Mouse (Mus musculus): ENCODE results near the gene Astn2.

Astn2 gene

GRCm38 (mm10) chr4:65421272-65421671 is 983.1 kb downstream of the Astn2 start:
- in situ Hi-C loops (cut with MboI, MseI) = no loop called here

- in situ Hi-C loops (cut with MboI, MseI) = no loop called here
Measured at GRCm38 (mm10) chr4:65420511-65420931, 983.9 kb downstream of the Astn2 start.

- in situ Hi-C loops (cut with MboI, MseI) = no loop called here
Measured at GRCm38 (mm10) chr4:65415507-65415906, 988.9 kb downstream of the Astn2 start.

- in situ Hi-C loops (cut with MboI, MseI) = no loop called here
Measured at GRCm38 (mm10) chr4:65402836-65403634, 1001.4 kb downstream of the Astn2 start.

GRCm38 (mm10) chr4:65402286-65402685 is 1002.1 kb downstream of the Astn2 start:
- in situ Hi-C loops (cut with MboI, MseI) = no loop called here

- in situ Hi-C loops (cut with MboI, MseI) = no loop called here
Measured at GRCm38 (mm10) chr4:65399457-65399856, 1005.0 kb downstream of the Astn2 start.

GRCm38 (mm10) chr4:65396806-65397205 is 1007.6 kb downstream of the Astn2 start:
- in situ Hi-C loops (cut with MboI, MseI) = no loop called here

- in situ Hi-C loops (cut with MboI, MseI) = no loop called here
Measured at GRCm38 (mm10) chr4:65391001-65391400, 1013.4 kb downstream of the Astn2 start.

- in situ Hi-C loops (cut with MboI, MseI) = no loop called here
Measured at GRCm38 (mm10) chr4:65383070-65383469, 1021.3 kb downstream of the Astn2 start.

- in situ Hi-C loops (cut with MboI, MseI) = no loop called here
Measured at GRCm38 (mm10) chr4:65379461-65379860, 1025.0 kb downstream of the Astn2 start.

GRCm38 (mm10) chr4:65376571-65376970 is 1027.8 kb downstream of the Astn2 start:
- in situ Hi-C loops (cut with MboI, MseI) = no loop called here

GRCm38 (mm10) chr4:65373841-65374240 is 1030.6 kb downstream of the Astn2 start:
- in situ Hi-C loops (cut with MboI, MseI) = no loop called here

- in situ Hi-C loops (cut with MboI, MseI) = no loop called here
Measured at GRCm38 (mm10) chr4:65372731-65373130, 1031.7 kb downstream of the Astn2 start.

GRCm38 (mm10) chr4:65367135-65367534 is 1037.3 kb downstream of the Astn2 start:
- in situ Hi-C loops (cut with MboI, MseI) = loop anchor here (10.0 kb wide), 2 partner anchors 1468 to 1548 kb away; no protein-coding TSS in a partner anchor

GRCm38 (mm10) chr4:65354580-65354979 is 1049.8 kb downstream of the Astn2 start:
- in situ Hi-C loops (cut with MboI, MseI) = no loop called here

GRCm38 (mm10) chr4:65350521-65350920 is 1053.9 kb downstream of the Astn2 start:
- in situ Hi-C loops (cut with MboI, MseI) = no loop called here

GRCm38 (mm10) chr4:65341766-65342165 is 1062.6 kb downstream of the Astn2 start:
- in situ Hi-C loops (cut with MboI, MseI) = no loop called here

- in situ Hi-C loops (cut with MboI, MseI) = no loop called here
Measured at GRCm38 (mm10) chr4:65333718-65334117, 1070.7 kb downstream of the Astn2 start.
